Mouse (Mus musculus): ENCODE results near the gene Camk2g. TPM values are rescaled to one million over a fixed set of nuclear protein-coding genes. Genes with fewer than 3 reads are reported as not detected.

The Camk2g gene
- total RNA-seq, 1 experiment = 28.7 TPM

DNA sequence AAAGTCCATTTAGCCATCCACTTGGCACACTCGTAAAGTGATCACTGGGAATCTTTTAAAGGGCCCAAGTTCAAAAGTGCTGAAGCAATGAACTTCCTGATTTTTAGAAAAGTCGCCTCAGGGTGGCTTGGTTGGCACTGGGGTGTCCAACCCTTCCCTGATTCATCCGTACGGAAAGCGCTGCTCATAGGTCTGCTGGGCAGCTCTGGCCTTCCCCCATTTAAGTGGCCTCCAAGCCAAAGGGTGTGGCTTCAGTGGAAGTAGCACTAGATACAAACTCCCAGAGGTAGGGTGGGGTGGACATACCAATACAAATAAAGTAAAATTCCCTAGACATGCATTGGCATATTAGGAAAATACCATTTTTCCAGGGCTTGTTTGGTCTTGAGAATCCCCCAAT, 33.6 kb upstream of the Camk2g start:
- Histone ChIP-seq H3K36me3 (ENCODE audit: control insufficient read depth, insufficient read depth, low read length, poor library complexity, severe bottlenecking) (no peaks in the 10 kb centered on the region), H3K4me1 (ENCODE audit: control insufficient read depth in 2 of 2, insufficient read depth in 2 of 2, low read length in 2 of 2, poor library complexity in 1 of 2) (no peaks in the 10 kb centered on the region), H3K4me3 (ENCODE audit: insufficient read depth in 1 of 2, low read depth in 1 of 2, low read length in 2 of 2, poor library complexity in 1 of 2, severe bottlenecking in 1 of 2) (no peak overlapping the region), H3K9ac (ENCODE audit: insufficient read depth, low read depth, low read length, poor library complexity, severe bottlenecking) (no peak overlapping the region), H3K9me3 (ENCODE audit: control insufficient read depth, insufficient read depth, low read depth, low read length) (no peaks in the 10 kb centered on the region), H3K27ac (ENCODE audit: insufficient read depth, low read depth, low read length, poor library complexity, severe bottlenecking) (no peak overlapping the region)
- no peak for DNase-seq (ENCODE audit: low read depth, low spot score)
- in situ Hi-C loops (cut with MboI; ENCODE audit: low sequenced_read_pairs in 2 of 2, unreplicated experiment in 2 of 2) = no loop called here
- TF ChIP-seq ZNF384 (IDR thresholded peaks at IDR 0.05; ENCODE audit: low read depth, low read length) (no peak), CHD2 (IDR thresholded peaks at IDR 0.05; ENCODE audit: low read depth, low read length) (no peak)

DNA sequence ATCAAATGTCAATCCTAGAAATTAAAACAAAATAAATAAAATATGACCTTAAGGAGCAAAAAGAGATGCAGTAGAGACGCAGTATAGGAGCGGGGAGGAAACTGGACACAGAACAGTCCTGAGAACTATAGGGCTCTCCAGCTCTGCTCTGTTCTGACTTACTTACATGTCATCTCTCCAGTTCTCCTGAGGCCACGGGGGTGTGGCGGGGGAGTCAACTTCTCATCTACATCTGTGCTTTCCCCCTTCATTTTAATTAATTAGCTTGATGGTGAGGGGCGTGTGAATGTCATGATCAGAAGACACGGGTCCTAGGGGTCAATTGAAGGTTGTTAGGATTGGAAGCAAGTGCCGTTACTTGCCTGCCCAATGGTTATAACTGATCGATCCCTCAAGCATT, 33.2 kb upstream of the Camk2g start:
- no peaks in the 10 kb centered on the region for H3K36me3 ChIP-seq (ENCODE audit: control insufficient read depth, insufficient read depth, low read length, poor library complexity, severe bottlenecking)
- H3K4me1 ChIP-seq (ENCODE audit: control insufficient read depth in 2 of 2, insufficient read depth in 2 of 2, low read length in 2 of 2, poor library complexity in 1 of 2) = no peaks in the 10 kb centered on the region
- DNase-seq (ENCODE audit: low read depth, low spot score) = no peak
- no peaks in the 10 kb centered on the region for H3K9me3 ChIP-seq (ENCODE audit: control insufficient read depth, insufficient read depth, low read depth, low read length)
- no peak overlapping the region for H3K4me3 ChIP-seq (ENCODE audit: insufficient read depth in 1 of 2, low read depth in 1 of 2, low read length in 2 of 2, poor library complexity in 1 of 2, severe bottlenecking in 1 of 2)
- no peak overlapping the region for H3K27ac ChIP-seq (ENCODE audit: insufficient read depth, low read depth, low read length, poor library complexity, severe bottlenecking)
- H3K9ac ChIP-seq (ENCODE audit: insufficient read depth, low read depth, low read length, poor library complexity, severe bottlenecking) = no peak overlapping the region
- TF ChIP-seq MAFK (IDR thresholded peaks at IDR 0.05; ENCODE audit: insufficient read depth, low read depth, low read length) = no peak
- no peak for TF ChIP-seq CHD2 (IDR thresholded peaks at IDR 0.05; ENCODE audit: low read depth, low read length)
- no peak for TF ChIP-seq ZNF384 (IDR thresholded peaks at IDR 0.05; ENCODE audit: low read depth, low read length)
- no peak for TF ChIP-seq HCFC1 (IDR thresholded peaks at IDR 0.05; ENCODE audit: borderline replicate concordance, insufficient read depth, low read length)
- TF ChIP-seq ZC3H11A (IDR thresholded peaks at IDR 0.05; ENCODE audit: borderline replicate concordance, low read depth, low read length) = no peak
- in situ Hi-C loops (cut with MboI; ENCODE audit: low sequenced_read_pairs in 2 of 2, unreplicated experiment in 2 of 2) = no loop called here

DNA sequence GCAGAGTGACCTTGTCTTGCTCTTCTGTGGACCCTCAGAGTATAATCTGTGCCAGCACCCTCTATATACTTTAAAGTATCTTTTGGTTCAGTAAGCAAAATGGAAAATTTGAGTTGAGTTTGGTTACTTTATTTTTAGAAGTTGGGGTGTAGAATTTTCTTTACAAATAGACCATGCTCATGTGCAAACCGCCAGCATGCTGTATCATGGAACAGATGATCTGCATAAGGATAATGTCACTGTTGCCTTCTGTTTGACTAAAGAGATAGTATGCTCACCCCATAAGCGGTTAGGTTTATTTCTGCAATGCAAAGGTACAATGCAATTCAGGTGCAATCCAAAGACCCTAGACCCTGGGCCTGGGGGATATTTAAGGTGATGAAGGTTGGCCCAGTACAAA, 31.6 kb upstream of the Camk2g start:
- no peak overlapping the region for H3K27ac ChIP-seq (ENCODE audit: insufficient read depth, low read depth, low read length, poor library complexity, severe bottlenecking)
- H3K9ac ChIP-seq (ENCODE audit: insufficient read depth, low read depth, low read length, poor library complexity, severe bottlenecking) = no peak overlapping the region
- no peak for DNase-seq (ENCODE audit: low read depth, low spot score)
- in situ Hi-C loops (cut with MboI; ENCODE audit: low sequenced_read_pairs in 2 of 2, unreplicated experiment in 2 of 2) = no loop called here
- TF ChIP-seq ZNF384 (IDR thresholded peaks at IDR 0.05; ENCODE audit: low read depth, low read length) (no peak), HCFC1 (IDR thresholded peaks at IDR 0.05; ENCODE audit: borderline replicate concordance, insufficient read depth, low read length) (no peak), MAFK (IDR thresholded peaks at IDR 0.05; ENCODE audit: insufficient read depth, low read depth, low read length) (no peak), ZC3H11A (IDR thresholded peaks at IDR 0.05; ENCODE audit: borderline replicate concordance, low read depth, low read length) (no peak), CHD2 (IDR thresholded peaks at IDR 0.05; ENCODE audit: low read depth, low read length) (no peak)
- H3K4me3 ChIP-seq (ENCODE audit: insufficient read depth in 1 of 2, low read depth in 1 of 2, low read length in 2 of 2, poor library complexity in 1 of 2, severe bottlenecking in 1 of 2) = no peak overlapping the region
- H3K36me3 ChIP-seq (ENCODE audit: control insufficient read depth, insufficient read depth, low read length, poor library complexity, severe bottlenecking) = no peaks in the 10 kb centered on the region
- H3K9me3 ChIP-seq (ENCODE audit: control insufficient read depth, insufficient read depth, low read depth, low read length) = no peaks in the 10 kb centered on the region
- H3K4me1 ChIP-seq (ENCODE audit: control insufficient read depth in 2 of 2, insufficient read depth in 2 of 2, low read length in 2 of 2, poor library complexity in 1 of 2) = no peaks in the 10 kb centered on the region

DNA sequence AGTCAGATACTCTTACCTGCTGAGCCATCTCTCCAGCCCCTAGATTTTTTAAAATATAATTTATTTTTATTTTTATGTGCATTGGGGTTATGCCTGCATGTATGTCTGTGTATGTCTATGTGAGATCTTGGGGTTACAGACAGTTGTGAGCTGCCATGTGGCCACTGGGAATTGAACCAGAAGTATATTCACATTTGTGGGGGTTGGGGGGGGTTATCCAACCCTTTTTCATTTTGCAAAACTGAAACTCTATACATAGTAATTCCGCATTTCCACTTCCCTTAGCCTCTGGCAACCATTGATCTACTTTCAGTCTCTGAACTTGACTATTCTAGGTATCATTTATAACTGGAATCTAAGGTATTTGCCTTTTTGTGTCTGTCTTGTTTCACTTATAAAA, 30.6 kb upstream of the Camk2g start:
- Histone ChIP-seq H3K9ac (ENCODE audit: insufficient read depth, low read depth, low read length, poor library complexity, severe bottlenecking) (no peak overlapping the region), H3K36me3 (ENCODE audit: control insufficient read depth, insufficient read depth, low read length, poor library complexity, severe bottlenecking) (no peaks in the 10 kb centered on the region), H3K4me1 (ENCODE audit: control insufficient read depth in 2 of 2, insufficient read depth in 2 of 2, low read length in 2 of 2, poor library complexity in 1 of 2) (no peaks in the 10 kb centered on the region), H3K4me3 (ENCODE audit: insufficient read depth in 1 of 2, low read depth in 1 of 2, low read length in 2 of 2, poor library complexity in 1 of 2, severe bottlenecking in 1 of 2) (no peak overlapping the region), H3K9me3 (ENCODE audit: control insufficient read depth, insufficient read depth, low read depth, low read length) (no peaks in the 10 kb centered on the region), H3K27ac (ENCODE audit: insufficient read depth, low read depth, low read length, poor library complexity, severe bottlenecking) (no peak overlapping the region)
- TF ChIP-seq CHD2 (IDR thresholded peaks at IDR 0.05; ENCODE audit: low read depth, low read length) (no peak), HCFC1 (IDR thresholded peaks at IDR 0.05; ENCODE audit: borderline replicate concordance, insufficient read depth, low read length) (no peak), MAFK (IDR thresholded peaks at IDR 0.05; ENCODE audit: insufficient read depth, low read depth, low read length) (no peak)
- no peak for DNase-seq (ENCODE audit: low read depth, low spot score)
- in situ Hi-C loops (cut with MboI; ENCODE audit: low sequenced_read_pairs in 2 of 2, unreplicated experiment in 2 of 2) = no loop called here

DNA sequence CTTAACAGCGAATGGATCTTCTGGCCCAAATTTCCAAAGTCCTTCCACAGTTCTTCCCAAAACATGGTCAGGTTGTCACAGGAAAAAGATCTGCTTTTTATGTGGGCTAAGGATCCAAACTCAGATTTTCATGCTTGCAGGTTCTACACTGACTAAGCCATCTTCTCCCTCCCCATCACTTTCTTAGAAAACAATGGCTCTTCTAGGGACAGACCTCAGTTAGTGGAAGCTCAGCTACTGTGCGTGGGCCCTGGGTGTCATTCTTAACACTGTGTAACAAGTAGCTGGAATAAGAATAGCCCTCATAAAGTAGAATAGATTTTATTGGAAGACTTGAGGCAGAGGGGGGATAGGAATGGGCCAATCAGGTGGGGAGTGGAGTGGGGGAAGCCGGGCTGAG, 21.6 kb upstream of the Camk2g start:
- no peaks in the 10 kb centered on the region for H3K36me3 ChIP-seq (ENCODE audit: control insufficient read depth, insufficient read depth, low read length, poor library complexity, severe bottlenecking)
- no peaks in the 10 kb centered on the region for H3K9me3 ChIP-seq (ENCODE audit: control insufficient read depth, insufficient read depth, low read depth, low read length)
- H3K4me3 ChIP-seq (ENCODE audit: insufficient read depth in 1 of 2, low read depth in 1 of 2, low read length in 2 of 2, poor library complexity in 1 of 2, severe bottlenecking in 1 of 2) = no peak overlapping the region
- in situ Hi-C loops (cut with MboI; ENCODE audit: low sequenced_read_pairs in 2 of 2, unreplicated experiment in 2 of 2) = loop anchor here in 1 of 2 experiments (10.0 kb wide), 1 partner anchor 49 kb away; no protein-coding TSS in a partner anchor
- peaks cover 0 to 4% of the 10 kb centered on the region in 2 experiments; a peak in 1 of 4 replicates for H3K4me1 ChIP-seq (ENCODE audit: control insufficient read depth in 2 of 2, insufficient read depth in 2 of 2, low read length in 2 of 2, poor library complexity in 1 of 2)
- H3K9ac ChIP-seq (ENCODE audit: insufficient read depth, low read depth, low read length, poor library complexity, severe bottlenecking) = no peak overlapping the region
- no peak for TF ChIP-seq ZNF384 (IDR thresholded peaks at IDR 0.05; ENCODE audit: low read depth, low read length)
- TF ChIP-seq ZC3H11A (IDR thresholded peaks at IDR 0.05; ENCODE audit: borderline replicate concordance, low read depth, low read length) = no peak
- no peak for TF ChIP-seq HCFC1 (IDR thresholded peaks at IDR 0.05; ENCODE audit: borderline replicate concordance, insufficient read depth, low read length)
- no peak for TF ChIP-seq CHD2 (IDR thresholded peaks at IDR 0.05; ENCODE audit: low read depth, low read length)
- no peak for TF ChIP-seq MAFK (IDR thresholded peaks at IDR 0.05; ENCODE audit: insufficient read depth, low read depth, low read length)
- H3K27ac ChIP-seq (ENCODE audit: insufficient read depth, low read depth, low read length, poor library complexity, severe bottlenecking) = no peak overlapping the region
- DNase-seq (ENCODE audit: low read depth, low spot score) = no peak
